Mouse (Mus musculus): Measurements from ENCODE around the gene Cdh4.
A peak's percentile ranks its signal among the peaks of the same experiment; 100 is the strongest.

Gene Cdh4

DNA sequence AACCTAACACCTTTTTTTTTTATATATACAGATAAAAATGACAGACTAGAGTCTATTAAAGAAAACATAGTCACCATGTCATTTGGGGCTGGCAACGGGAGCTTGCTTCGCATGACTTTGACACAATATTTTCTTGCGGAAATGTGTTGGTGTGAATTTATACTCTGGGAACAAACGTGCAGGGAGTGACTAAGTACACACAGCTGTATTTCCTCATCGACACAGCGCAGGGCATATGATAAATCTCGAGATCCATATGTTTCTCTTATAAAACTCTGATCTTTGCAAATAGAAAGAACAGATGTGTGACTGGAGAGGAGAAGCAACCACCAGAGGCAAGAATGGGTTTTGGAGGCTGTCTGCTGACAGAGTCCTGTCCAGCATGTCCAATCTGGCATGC, 304.3 kb downstream of the Cdh4 start:
- no peak for DNase-seq

DNA sequence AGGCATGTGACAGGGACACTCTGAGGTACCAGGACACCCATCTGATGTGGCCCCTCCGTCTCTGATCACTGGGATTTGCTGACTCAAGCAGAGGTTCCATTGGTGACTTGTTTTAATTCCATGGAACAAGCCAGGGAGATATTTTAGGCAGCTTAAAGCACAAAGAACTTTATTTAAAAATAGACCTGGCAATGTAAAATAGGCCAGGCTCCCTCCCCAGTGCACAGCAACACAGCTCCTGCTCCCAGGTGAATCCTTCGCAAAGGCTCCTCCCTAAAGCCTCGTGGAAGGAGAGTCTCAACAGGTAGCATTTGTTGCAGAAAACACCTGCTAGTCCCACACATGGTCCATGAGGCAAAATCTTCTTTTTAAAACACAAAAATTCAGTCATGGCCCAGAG, 307.2 kb downstream of the Cdh4 start:
- DNase-seq, result no peak

DNA sequence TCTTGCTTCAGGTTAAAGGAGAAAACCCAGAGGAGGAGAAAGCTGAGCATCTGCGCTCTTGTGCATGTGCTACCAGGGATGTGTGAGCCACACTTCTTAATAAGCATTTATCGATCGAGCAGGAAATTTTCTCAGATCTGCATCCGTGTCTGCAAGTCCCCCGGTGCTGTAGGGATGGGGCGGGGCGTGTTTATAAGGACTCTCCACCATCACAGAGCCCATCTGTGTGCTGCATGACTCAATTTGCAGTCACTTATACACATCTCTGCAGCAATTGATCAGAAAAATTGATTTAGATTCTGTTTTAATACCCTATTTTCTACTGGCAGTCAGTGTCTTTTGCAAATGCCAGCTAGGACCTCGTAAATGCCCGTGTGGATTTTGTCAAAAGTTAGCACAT, 311.6 kb downstream of the Cdh4 start:
- DNase-seq, result no peak

DNA sequence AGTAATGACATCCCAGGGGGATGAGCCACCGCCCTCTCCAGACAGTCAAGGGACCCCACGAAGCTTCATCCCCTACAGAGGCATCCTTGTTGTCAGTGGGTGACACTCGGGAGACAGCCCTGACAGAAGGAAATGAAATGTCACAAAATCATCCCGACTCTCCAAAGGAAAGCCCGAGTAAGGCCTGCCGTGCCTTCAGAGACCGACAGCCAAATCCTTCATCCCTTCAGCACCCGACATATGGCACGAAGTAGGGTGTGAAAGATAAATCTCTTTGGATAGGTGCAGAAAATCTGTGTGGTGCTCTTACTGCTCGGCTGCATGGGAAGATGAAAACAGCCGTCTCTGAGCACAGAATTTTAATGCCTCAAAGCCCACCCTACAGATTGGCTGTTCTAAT, 312.5 kb downstream of the Cdh4 start:
- no peak for DNase-seq

DNA sequence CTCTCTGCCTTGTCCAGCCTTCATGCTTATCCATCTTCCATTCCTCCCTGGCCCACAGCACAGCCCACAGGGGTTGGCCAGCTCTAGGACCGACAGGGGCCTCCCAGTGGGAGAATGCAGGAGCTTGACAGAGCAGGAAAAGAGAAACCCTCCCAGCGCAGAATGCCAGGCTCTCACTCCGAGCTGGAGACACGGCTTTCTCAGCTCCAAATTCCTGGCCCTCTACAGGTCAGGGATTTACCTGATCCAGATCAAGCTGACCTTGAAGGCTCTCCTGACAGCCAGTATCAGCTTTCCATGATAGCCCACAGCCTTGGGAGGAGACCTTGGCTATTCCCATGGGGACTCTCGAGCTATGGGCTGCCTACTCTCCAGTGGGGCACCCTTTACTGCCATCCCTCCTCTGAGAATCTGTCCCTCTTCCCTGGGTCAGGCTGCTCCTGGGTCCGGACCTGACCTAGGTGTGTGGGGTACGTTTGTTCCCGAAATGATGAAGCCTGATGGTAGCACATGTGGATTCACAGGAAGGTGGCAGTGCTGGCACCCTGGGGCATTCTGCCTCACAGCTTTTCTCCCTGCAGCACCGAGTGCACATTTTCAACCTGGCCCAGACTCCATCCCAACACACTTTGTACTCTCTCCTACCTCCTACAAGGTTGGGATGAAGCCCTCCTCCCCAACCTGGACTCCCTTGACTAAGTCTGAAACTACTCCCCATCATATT, 319.6 kb downstream of the Cdh4 start:
- DNase-seq, result no peak

GRCm38 (mm10) chr2:179762521-179763305, 320.5 kb downstream of the Cdh4 start:
- DNase-seq, result no peak

GRCm38 (mm10) chr2:179764460-179764859, 322.2 kb downstream of the Cdh4 start:
- DNase-seq, result no peak

GRCm38 (mm10) chr2:179766664-179767526, 324.7 kb downstream of the Cdh4 start:
- DNase-seq, result peak; percentile 55

DNA sequence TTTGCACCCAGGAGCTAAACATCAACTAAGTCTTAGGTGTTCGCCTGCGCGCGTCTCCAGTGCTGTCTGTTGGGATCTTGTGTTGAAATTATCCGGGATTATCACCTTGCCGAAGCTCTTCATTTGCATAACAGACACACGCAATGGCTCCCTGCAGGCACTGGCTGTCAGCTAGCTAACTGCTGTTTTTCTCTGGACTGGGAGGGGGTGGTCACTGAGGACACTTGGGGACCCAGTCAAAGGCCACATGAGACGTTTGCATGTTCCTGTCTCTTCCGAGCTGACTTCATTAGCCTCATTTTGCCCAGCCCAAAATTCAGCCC, 325.3 kb downstream of the Cdh4 start:
- no peak for DNase-seq

- DNase-seq, result peak; percentile 59
These were observed 326.9 kb downstream of the Cdh4 start for GRCm38 (mm10) chr2:179769137-179769536.

- DNase-seq, result no peak
These were observed 327.7 kb downstream of the Cdh4 start for GRCm38 (mm10) chr2:179769943-179770342.

GRCm38 (mm10) chr2:179774440-179775110, 332.3 kb downstream of the Cdh4 start:
- no peak for DNase-seq

DNA sequence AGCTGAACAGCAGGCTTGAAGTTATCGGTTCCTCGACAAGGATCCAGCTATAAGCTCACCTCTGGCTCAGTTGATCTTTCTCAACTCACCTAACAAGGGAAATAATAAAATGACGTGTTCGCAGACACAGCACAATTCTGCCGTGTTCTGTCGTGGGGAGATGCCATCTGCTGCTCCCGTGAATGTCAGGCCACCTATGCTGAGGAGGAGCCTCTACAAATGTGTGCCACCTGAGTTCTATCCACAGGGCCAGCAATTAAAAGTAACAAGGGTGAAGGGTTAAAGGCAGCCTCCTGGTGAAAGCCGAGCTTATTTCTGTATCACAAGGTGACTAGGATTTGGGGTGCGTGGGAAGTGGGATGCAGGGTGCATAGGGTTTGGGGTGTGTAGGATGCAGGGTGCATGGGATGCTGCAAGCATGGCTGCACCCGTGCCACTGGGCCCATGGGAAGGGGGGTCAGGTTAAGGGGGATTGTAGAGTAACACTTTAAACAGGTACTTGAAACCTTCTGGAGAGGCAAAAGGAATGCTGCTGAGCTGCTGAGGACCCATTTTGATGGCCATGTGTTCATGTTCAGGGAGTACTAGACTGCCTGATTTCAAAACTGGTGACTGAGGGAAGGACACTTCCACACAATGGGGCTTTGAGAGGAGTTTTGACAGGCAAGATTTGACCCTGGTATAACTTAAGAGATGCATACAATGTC, 333.9 kb downstream of the Cdh4 start:
- DNase-seq, result no peak

DNA sequence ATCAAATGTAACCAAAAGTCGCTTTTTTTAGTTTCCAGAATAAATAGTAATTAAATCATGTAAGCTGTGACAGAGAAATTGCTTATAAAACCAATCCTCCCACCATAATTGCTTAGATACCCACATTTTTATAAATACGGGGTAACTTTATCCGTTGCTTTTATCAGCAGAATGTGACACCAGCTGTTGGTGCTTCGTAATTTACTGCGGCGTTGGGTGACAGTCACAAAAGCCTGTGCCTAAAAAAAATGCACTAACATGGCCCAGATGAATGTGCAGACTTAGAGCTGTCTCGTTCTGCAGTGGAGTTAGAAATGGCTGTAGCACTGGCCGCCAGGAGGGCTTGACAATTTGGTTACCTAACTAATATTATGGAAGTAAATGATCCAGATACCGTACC, 337.0 kb downstream of the Cdh4 start:
- DNase-seq, result no peak

- DNase-seq, result peak; percentile 49
These were observed 338.7 kb downstream of the Cdh4 start for GRCm38 (mm10) chr2:179780961-179781360.

DNA sequence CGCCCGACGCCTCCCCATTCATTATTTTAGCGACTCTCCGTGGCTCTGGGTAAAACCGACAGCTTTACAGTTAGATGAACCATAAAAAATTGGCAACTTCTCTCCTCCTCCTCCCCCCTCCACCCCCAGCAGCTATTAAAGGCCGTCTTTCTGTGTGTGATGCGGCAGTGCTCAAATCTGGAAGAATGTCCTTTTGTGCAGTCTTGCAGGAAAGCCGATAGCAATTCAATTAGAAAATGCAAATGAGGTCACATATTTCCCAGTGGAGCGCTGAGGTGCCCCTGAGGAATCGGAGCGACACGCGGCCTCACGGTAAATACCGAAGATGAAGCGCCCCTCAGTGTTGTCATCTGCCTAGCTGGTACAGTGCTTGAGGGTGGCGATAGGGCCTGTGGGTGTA, 345.0 kb downstream of the Cdh4 start:
- peak; percentile 95 for DNase-seq

GRCm38 (mm10) chr2:179787797-179788196, 345.6 kb downstream of the Cdh4 start:
- no peak for DNase-seq

- DNase-seq, result no peak
These were observed 348.5 kb downstream of the Cdh4 start for GRCm38 (mm10) chr2:179790684-179791083.

DNA sequence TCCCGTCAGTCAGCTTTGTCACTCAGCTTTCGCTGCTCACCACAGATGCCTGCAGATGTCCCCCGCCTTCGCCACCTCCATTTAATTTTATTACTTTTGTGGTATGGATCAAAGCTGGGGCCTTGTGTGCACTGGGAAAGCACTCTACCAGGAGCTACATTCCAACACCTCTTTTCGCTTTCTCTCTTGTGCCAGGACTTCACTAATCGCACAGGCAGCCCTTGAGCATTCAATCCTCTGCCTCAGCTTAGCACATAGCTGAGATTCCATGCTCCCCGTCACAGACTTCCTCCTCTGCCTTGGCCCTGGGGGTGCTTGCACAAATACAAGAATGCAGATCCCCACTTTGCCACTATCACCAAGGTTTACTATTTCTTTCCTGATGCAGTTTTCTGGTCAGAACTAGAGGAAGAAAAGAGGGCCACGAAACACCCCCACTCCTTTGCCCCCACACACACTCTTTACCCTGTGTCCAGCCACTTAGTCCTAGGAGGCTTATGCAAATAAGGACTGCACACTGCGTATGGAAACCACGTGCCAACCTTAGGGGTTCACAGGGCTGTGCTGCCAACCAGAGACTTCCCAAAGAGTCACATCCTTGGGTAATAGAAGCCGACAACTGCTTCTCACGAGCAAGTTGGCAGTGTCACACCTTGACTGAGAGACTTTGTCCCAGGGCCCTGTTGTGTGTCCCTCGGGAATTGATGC, 350.3 kb downstream of the Cdh4 start:
- DNase-seq, result no peak

- DNase-seq, result peak; percentile 60
These were observed 352.1 kb downstream of the Cdh4 start for GRCm38 (mm10) chr2:179794354-179794753.

DNA sequence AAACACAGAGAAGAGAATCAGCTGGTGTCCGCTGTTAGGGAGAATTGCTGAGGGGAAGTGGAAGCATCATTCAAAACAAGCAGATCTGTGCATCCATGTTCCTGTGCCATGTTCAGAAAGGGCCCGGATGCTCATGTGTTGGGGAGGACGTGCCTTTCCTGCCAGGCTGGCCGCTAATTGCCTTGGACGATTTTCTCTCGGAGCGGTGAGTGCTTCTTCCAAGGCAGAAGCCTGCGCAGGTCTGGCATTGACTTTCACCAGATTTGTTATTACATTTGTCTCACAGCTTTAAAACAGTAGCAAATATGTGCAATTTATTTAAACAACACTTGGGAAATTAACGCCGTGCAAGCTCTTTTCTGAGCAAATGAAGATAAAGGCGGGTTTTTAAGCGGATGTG, 353.2 kb downstream of the Cdh4 start:
- no peak for DNase-seq
